Comparison of ENCODE assay signal across 14 mouse cellular contexts in the genomic region with DNA sequence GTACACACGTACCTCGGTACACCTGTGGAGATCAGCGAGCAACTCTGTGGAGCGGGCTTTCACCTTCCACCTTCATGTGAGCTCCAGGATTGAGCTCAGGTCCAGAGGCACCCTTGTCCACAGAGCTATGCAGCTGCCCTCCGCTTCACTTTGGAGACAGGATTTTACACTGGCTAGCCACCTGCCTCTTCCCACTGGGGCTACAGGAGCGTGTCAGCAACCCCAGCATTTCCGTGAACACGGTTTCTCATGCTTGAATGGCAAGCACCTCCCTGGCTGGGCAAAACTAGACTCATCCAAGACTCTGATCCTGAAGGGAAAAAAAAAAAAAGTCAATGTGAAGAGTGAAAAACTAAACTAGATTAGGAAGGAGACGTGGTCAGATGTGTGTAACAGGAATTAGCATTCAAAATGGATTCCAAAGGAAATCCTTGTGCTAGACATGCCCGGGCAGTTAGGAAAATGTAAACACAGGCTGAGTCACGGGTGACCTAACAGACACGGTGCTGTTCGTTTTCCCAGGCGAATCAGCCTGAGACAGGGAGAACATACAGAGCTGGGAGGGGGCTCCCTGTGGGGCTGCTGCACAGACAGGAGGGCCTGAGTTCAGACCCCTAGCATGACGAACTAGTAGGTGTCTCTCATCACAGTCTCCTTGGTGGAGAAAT. TPM values are rescaled to one million over a fixed set of nuclear protein-coding genes. Genes with fewer than 3 reads are reported as not detected.
DNase-seq lines count a peak whose midpoint lies in the region; ATAC-seq and TF ChIP-seq lines count a peak whose summit lies in the region.
"Had no signal": no experiment of that assay in that cellular context is flagged by ENCODE, and none has a peak within 500 bp of the region (broad histone marks: within the 10 kb centered on the region; RNA-seq: fewer than 3 reads in every experiment).

No protein-coding gene starts in this region.

- no peak for TF ChIP-seq CTCF in intestine, postnatal 0 days (IDR thresholded peaks at IDR 0.05; ENCODE audit: low read depth)
- TF ChIP-seq CTCF in small intestine, adult 2 months (IDR thresholded peaks at IDR 0.05; ENCODE audit: extremely low read depth, insufficient read length, insufficient replicate concordance, low read depth, low read length): no peak

- peaks cover 20% of the 10 kb centered on the region for H3K36me3 ChIP-seq in hindbrain, embryonic 13.5 days
- peaks cover under 1% of the 10 kb centered on the region for H3K36me3 ChIP-seq in hindbrain, embryonic 11.5 days (ENCODE audit: control insufficient read depth, insufficient read depth, low read length)
- 0 out of 2 replicates have a peak, but pooled peaks cover 9% of the 10 kb centered on the region for H3K36me3 ChIP-seq in intestine, postnatal 0 days (ENCODE audit: control insufficient read depth, insufficient read depth)
- H3K36me3 ChIP-seq in small intestine, adult 2 months (ENCODE audit: control insufficient read depth, insufficient read depth, low read length): peaks cover 9% of the 10 kb centered on the region; the same call in 1 of the 2 replicates

- H3K4me1 ChIP-seq in hindbrain, embryonic 13.5 days (replicated peaks): peaks cover 13% of the 10 kb centered on the region
- peaks cover 6% of the 10 kb centered on the region for H3K4me1 ChIP-seq in hindbrain, embryonic 11.5 days (replicated peaks; ENCODE audit: control insufficient read depth, insufficient read depth, low read length)
- H3K4me1 ChIP-seq in intestine, postnatal 0 days (replicated peaks; ENCODE audit: control insufficient read depth, insufficient read depth, low read length): 0 out of 2 replicates have a peak, but pooled peaks cover 12% of the 10 kb centered on the region
- H3K4me1 ChIP-seq in small intestine, adult 2 months (ENCODE audit: control insufficient read depth, insufficient read depth, insufficient read length, low read length): peaks cover 17% of the 10 kb centered on the region

- 66% methylated on average over 15 of the region's 15 CpGs for WGBS in hindbrain, embryonic 13.5 days
- WGBS in hindbrain, embryonic 11.5 days: 69% methylated on average over 15 of the region's 15 CpGs
- whole genome bisulfite sequencing in intestine, postnatal 0 days: 36% methylated on average over 15 of the region's 15 CpGs
- 33% methylated on average over 15 of the region's 15 CpGs for WGBS in small intestine, adult 2 months

- no peak overlapping the region for H3K27ac ChIP-seq in hindbrain, embryonic 13.5 days
- H3K27ac ChIP-seq in hindbrain, embryonic 11.5 days (ENCODE audit: low read depth, low read length): no peak overlapping the region
- peak overlapping the region; percentile 71 for H3K27ac ChIP-seq in intestine, postnatal 0 days (ENCODE audit: low read depth, low read length)
- peak overlapping the region; percentile 6; the same call in 1 of the 2 replicates for H3K27ac ChIP-seq in small intestine, adult 2 months (ENCODE audit: insufficient read depth, low read depth, low read length)
- H3K27ac ChIP-seq: limb, embryonic 10.5 days; lung, embryonic 15.5 days had no signal

- ATAC-seq in hindbrain, embryonic 13.5 days (ENCODE audit: low FRiP score): no peak
- ATAC-seq in hindbrain, embryonic 11.5 days (ENCODE audit: low FRiP score): no peak
- ATAC-seq in intestine, postnatal 0 days: no peak
- ATAC-seq in erythroblast, adult 5-6 weeks (replicated peaks; ENCODE audit: low FRiP score, poor library complexity, severe bottlenecking): no peak
- ATAC-seq: midbrain, embryonic 16.5 days had no signal

- no peak overlapping the region for H3K4me3 ChIP-seq in hindbrain, embryonic 13.5 days
- no peak overlapping the region for H3K4me3 ChIP-seq in hindbrain, embryonic 11.5 days (ENCODE audit: low read depth, low read length)
- no peak overlapping the region for H3K4me3 ChIP-seq in intestine, postnatal 0 days (ENCODE audit: low read depth, low read length)
- no peak overlapping the region for H3K4me3 ChIP-seq in small intestine, adult 2 months (ENCODE audit: low read depth, low read length)
- H3K4me3 ChIP-seq: limb, embryonic 10.5 days; lung, embryonic 15.5 days had no signal

- H3K4me2 ChIP-seq in hindbrain, embryonic 13.5 days: no peak overlapping the region
- H3K4me2 ChIP-seq in hindbrain, embryonic 11.5 days (replicated peaks; ENCODE audit: low read depth, low read length): no peak overlapping the region
- H3K4me2 ChIP-seq in intestine, postnatal 0 days (replicated peaks; ENCODE audit: low read depth): no peak overlapping the region
- H3K4me2 ChIP-seq: lung, embryonic 15.5 days had no signal

- peaks cover 34% of the 10 kb centered on the region for H3K27me3 ChIP-seq in hindbrain, embryonic 13.5 days
- peaks cover 13% of the 10 kb centered on the region for H3K27me3 ChIP-seq in hindbrain, embryonic 11.5 days (ENCODE audit: control insufficient read depth, insufficient read depth, low read length)
- no peaks in the 10 kb centered on the region for H3K27me3 ChIP-seq in intestine, postnatal 0 days (replicated peaks; ENCODE audit: control insufficient read depth, insufficient read depth, low read length)
- no peaks in the 10 kb centered on the region for H3K27me3 ChIP-seq in small intestine, adult 2 months (ENCODE audit: control insufficient read depth, insufficient read depth, low read length)

- DNase-seq in hindbrain, embryonic 11.5 days (ENCODE audit: low spot score): no peak
- peak; percentile 83 for DNase-seq in NIH3T3 (ENCODE audit: low read depth)
- DNase-seq in adrenal gland, adult 8-10 months: no peak
- DNase-seq in ovary, adult 18-20 months (ENCODE audit: low spot score): no peak
- DNase-seq: adrenal gland, adult 2 months; cerebellum, adult 11 months; thymus, postnatal 36 days had no signal

- no peaks in the 10 kb centered on the region for H3K9me3 ChIP-seq in hindbrain, embryonic 13.5 days
- H3K9me3 ChIP-seq in hindbrain, embryonic 11.5 days (ENCODE audit: control insufficient read depth, low read length): no peaks in the 10 kb centered on the region
- no peaks in the 10 kb centered on the region for H3K9me3 ChIP-seq in intestine, postnatal 0 days (ENCODE audit: control insufficient read depth)
- H3K9me3 ChIP-seq: limb, embryonic 10.5 days; lung, embryonic 15.5 days had no signal

- no peak for TF ChIP-seq POLR2A in small intestine, adult 2 months (IDR thresholded peaks at IDR 0.05; ENCODE audit: low read depth, low read length)

- peak overlapping the region; percentile 19; the same call in 1 of the 2 replicates for H3K9ac ChIP-seq in hindbrain, embryonic 13.5 days
- no peak overlapping the region for H3K9ac ChIP-seq in hindbrain, embryonic 11.5 days (ENCODE audit: low read depth, low read length)
- H3K9ac ChIP-seq in intestine, postnatal 0 days (ENCODE audit: low read depth, low read length): peak overlapping the region; percentile 23; the same call in 1 of the 2 replicates
- H3K9ac ChIP-seq: lung, embryonic 15.5 days had no signal

RNA-seq across cellular contexts. Expression of a gene that starts 4.4 kb away (rescaled TPM):
- polyA plus RNA-seq in hindbrain, embryonic 13.5 days (2015; fragmentation: Nextera tagmentation; extraction: Ambion mirVana): 0.88 and 1.3 TPM in 2 replicates
- polyA plus RNA-seq in hindbrain, embryonic 11.5 days (2014; fragmentation: Nextera tagmentation; extraction: Ambion mirVana): 0.36 and 0.82 TPM in 2 replicates
- polyA plus RNA-seq in intestine, postnatal 0 days (2015; fragmentation: Nextera tagmentation; extraction: Ambion mirVana): 16.6 and 17.8 TPM in 2 replicates
- polyA plus RNA-seq in small intestine, adult 2 months (2012; rRNA removed): 53.2 and 133 TPM in 2 replicates
- total RNA-seq in erythroblast, adult 5-6 weeks (2015; ENCODE audit: low replicate concordance): not detected in 2 replicates
- total RNA-seq in erythroblast, adult 5-6 weeks (2017; ENCODE audit: low replicate concordance): not detected in 2 replicates
- 1 to 10 TPM; 3.5 to 5.1 (median 3.9) TPM for total RNA-seq in adrenal gland, adult 8-10 months (2022)

RNA-seq across cellular contexts. Expression of a gene that starts 36.9 kb away (rescaled TPM):
- 25.0 and 25.9 TPM in 2 replicates for polyA plus RNA-seq in hindbrain, embryonic 13.5 days (2015; fragmentation: Nextera tagmentation; extraction: Ambion mirVana)
- 16.0 and 19.9 TPM in 2 replicates for polyA plus RNA-seq in hindbrain, embryonic 11.5 days (2014; fragmentation: Nextera tagmentation; extraction: Ambion mirVana)
- polyA plus RNA-seq in intestine, postnatal 0 days (2015; fragmentation: Nextera tagmentation; extraction: Ambion mirVana): 6.8 and 8.2 TPM in 2 replicates
- 5.8 and 9.2 TPM in 2 replicates for polyA plus RNA-seq in small intestine, adult 2 months (2012; rRNA removed)
- 6.3 and 8.3 TPM in 2 replicates for total RNA-seq in erythroblast, adult 5-6 weeks (2015; ENCODE audit: low replicate concordance)
- total RNA-seq in erythroblast, adult 5-6 weeks (2017; ENCODE audit: low replicate concordance): 15.3 and 31.6 TPM in 2 replicates
- 10 to 100 TPM; 24.7 to 40.4 (median 36.6) TPM for total RNA-seq in adrenal gland, adult 8-10 months (2022)

RNA-seq across cellular contexts. Expression of a gene that starts 37.1 kb away (rescaled TPM):
- 49.9 and 55.3 TPM in 2 replicates for polyA plus RNA-seq in hindbrain, embryonic 13.5 days (2015; fragmentation: Nextera tagmentation; extraction: Ambion mirVana)
- 55.8 and 57.1 TPM in 2 replicates for polyA plus RNA-seq in hindbrain, embryonic 11.5 days (2014; fragmentation: Nextera tagmentation; extraction: Ambion mirVana)
- 27.5 and 28.8 TPM in 2 replicates for polyA plus RNA-seq in intestine, postnatal 0 days (2015; fragmentation: Nextera tagmentation; extraction: Ambion mirVana)
- 15.2 and 27.1 TPM in 2 replicates for polyA plus RNA-seq in small intestine, adult 2 months (2012; rRNA removed)
- 3.6 and 6.3 TPM in 2 replicates for total RNA-seq in erythroblast, adult 5-6 weeks (2015; ENCODE audit: low replicate concordance)
- 75.6 and 96.5 TPM in 2 replicates for total RNA-seq in erythroblast, adult 5-6 weeks (2017; ENCODE audit: low replicate concordance)
- total RNA-seq in adrenal gland, adult 8-10 months (2022): 10 to 100 TPM; 46.2 to 53.7 (median 48.3) TPM

RNA-seq across cellular contexts. Expression of a gene that starts 42.4 kb away (rescaled TPM):
- 64.3 and 65.5 TPM in 2 replicates for polyA plus RNA-seq in hindbrain, embryonic 13.5 days (2015; fragmentation: Nextera tagmentation; extraction: Ambion mirVana)
- 89.0 and 96.3 TPM in 2 replicates for polyA plus RNA-seq in hindbrain, embryonic 11.5 days (2014; fragmentation: Nextera tagmentation; extraction: Ambion mirVana)
- polyA plus RNA-seq in intestine, postnatal 0 days (2015; fragmentation: Nextera tagmentation; extraction: Ambion mirVana): 387 and 418 TPM in 2 replicates
- polyA plus RNA-seq in small intestine, adult 2 months (2012; rRNA removed): 39.5 and 53.3 TPM in 2 replicates
- 1.5 and 4.8 TPM in 2 replicates for total RNA-seq in erythroblast, adult 5-6 weeks (2015; ENCODE audit: low replicate concordance)
- total RNA-seq in erythroblast, adult 5-6 weeks (2017; ENCODE audit: low replicate concordance): 3.6 and 4.5 TPM in 2 replicates
- 10 to 100 TPM; 37.3 to 55.6 (median 46.4) TPM for total RNA-seq in adrenal gland, adult 8-10 months (2022)

RNA-seq across cellular contexts. Expression of a gene that starts 57.6 kb away (rescaled TPM):
- 2,444 and 2,571 TPM in 2 replicates for polyA plus RNA-seq in hindbrain, embryonic 13.5 days (2015; fragmentation: Nextera tagmentation; extraction: Ambion mirVana)
- polyA plus RNA-seq in hindbrain, embryonic 11.5 days (2014; fragmentation: Nextera tagmentation; extraction: Ambion mirVana): 2,172 and 2,203 TPM in 2 replicates
- polyA plus RNA-seq in intestine, postnatal 0 days (2015; fragmentation: Nextera tagmentation; extraction: Ambion mirVana): 1,144 and 1,190 TPM in 2 replicates
- polyA plus RNA-seq in small intestine, adult 2 months (2012; rRNA removed): 48.6 and 118 TPM in 2 replicates
- total RNA-seq in erythroblast, adult 5-6 weeks (2015; ENCODE audit: low replicate concordance): 366 and 401 TPM in 2 replicates
- 384 and 542 TPM in 2 replicates for total RNA-seq in erythroblast, adult 5-6 weeks (2017; ENCODE audit: low replicate concordance)
- 100 to 1,000 TPM; 302 to 413 (median 377) TPM for total RNA-seq in adrenal gland, adult 8-10 months (2022)

Comparison
In these comparisons a context has a peak if more than half of its experiments do, and no peak if none do; other contexts are left out.
1. H3K27ac ChIP-seq: peak in intestine, postnatal 0 days (single experiment) and small intestine, adult 2 months (single experiment); none in hindbrain, embryonic 13.5 days (single experiment) and hindbrain, embryonic 11.5 days (single experiment).